Mouse (Mus musculus) spleen, postnatal 0 days (tissue): ENCODE data around the gene Shisa3. TPM values are rescaled to one million over a fixed set of nuclear protein-coding genes. Genes with fewer than 3 reads are reported as not detected.

ENCODE experiments used
- polyA plus RNA-seq: library from polyadenylated mRNA; unstranded; fragments of >200 nt; fragmentation: Nextera tagmentation; extraction: Ambion mirVana; gene quantifications from 2 replicates; pipeline ENCODE4 v1.2.1, GENCODE M21; 2015

The Shisa3 gene
- 0.22 and 0.38 TPM in 2 replicates for polyA plus RNA-seq

GRCm38 (mm10) chr5:67607804-67608673 is at the start of gene Shisa3:
Gene Shisa3 (plus strand): TSS chr5:67607882.

Other genes starting within 250 kb of the Shisa3 start
- 0.49 and 0.75 TPM in 2 replicates for gene Bend4, start 179.6 kb upstream of the Shisa3 start, polyA plus RNA-seq
- 52.3 and 58.0 TPM in 2 replicates for gene Atp8a1, start 239.6 kb downstream of the Shisa3 start, polyA plus RNA-seq